Mouse (Mus musculus) stomach, postnatal 0 days (tissue): ENCODE data around the gene Thsd7b.

ENCODE experiments used
- CTCF ChIP-seq: IDR thresholded peaks from 2 replicates; pipeline ENCODE4 v1.5.1; 2016; ENCODE audit warnings: antibody characterized with exemption, low read depth, mild to moderate bottlenecking, moderate library complexity
- EP300 ChIP-seq: optimal IDR thresholded peaks from 2 replicates; pipeline ENCODE3; 2016; ENCODE audit warnings: antibody characterized with exemption

DNA sequence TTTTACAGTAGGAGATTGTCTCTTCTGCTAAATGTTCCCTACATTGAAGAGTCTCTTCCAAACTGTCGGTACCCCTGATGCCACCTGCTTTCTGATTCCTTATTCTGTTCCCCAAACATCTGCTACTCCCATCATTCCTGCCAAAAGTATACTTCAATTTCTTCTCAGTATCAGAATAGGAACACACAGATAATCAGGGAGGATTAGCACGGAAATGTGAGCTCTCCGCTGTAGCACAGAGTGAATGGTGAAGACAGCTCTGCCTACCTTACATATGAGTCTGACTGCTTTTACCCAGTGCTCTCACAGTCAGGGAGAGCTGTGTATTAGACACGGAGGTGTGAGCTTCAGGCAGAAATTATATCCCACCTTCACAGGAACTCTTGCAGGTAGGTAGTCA, 286.0 kb downstream of the Thsd7b start:
- TF ChIP-seq EP300 = no peak
- TF ChIP-seq CTCF = no peak
